Mouse (Mus musculus) ES-Bruce4 (cell line): ENCODE results near the gene Dusp14. TPM values are rescaled to one million over a fixed set of nuclear protein-coding genes. Genes with fewer than 3 reads are reported as not detected.

Experiments
- H3K27ac ChIP-seq: 2 replicates; pipeline ENCODE4 v1.5.1; 2012; ENCODE audit warnings: low read length, inconsistent platforms; ENCODE audit not compliant: insufficient read depth
- H3K27me3 ChIP-seq: 2 replicates; pipeline ENCODE4 v1.6.1; 2012; ENCODE audit warnings: mild to moderate bottlenecking, low read length, inconsistent platforms; ENCODE audit not compliant: control insufficient read depth, poor library complexity, insufficient read depth, severe bottlenecking
- H3K36me3 ChIP-seq: 2 replicates; pipeline ENCODE4 v1.6.1; 2012; ENCODE audit warnings: inconsistent platforms, mild to moderate bottlenecking, low read length, moderate library complexity; ENCODE audit not compliant: control insufficient read depth, poor library complexity, insufficient read depth, severe bottlenecking
- H3K4me1 ChIP-seq: one replicate; pipeline ENCODE4 v1.8.1; 2011; ENCODE audit warnings: low read length; ENCODE audit not compliant: control insufficient read depth, insufficient read depth
- H3K4me3 ChIP-seq: 2 replicates; pipeline ENCODE4 v1.5.1; 2011; ENCODE audit warnings: low read depth, mild to moderate bottlenecking, low read length
- H3K9ac ChIP-seq: 2 replicates; pipeline ENCODE4 v1.6.1; 2012; ENCODE audit warnings: low read depth, mild to moderate bottlenecking, inconsistent platforms; ENCODE audit not compliant: poor library complexity, severe bottlenecking
- H3K9me3 ChIP-seq: replicated peaks from 2 replicates; pipeline ENCODE4 v1.6.1; 2012; ENCODE audit warnings: mild to moderate bottlenecking, low read length, inconsistent platforms; ENCODE audit not compliant: control insufficient read depth, poor library complexity, insufficient read depth, severe bottlenecking
- CTCF ChIP-seq: IDR thresholded peaks from one replicate; pipeline ENCODE4 v1.8.1; 2011; ENCODE audit warnings: low read depth, low read length
- EP300 ChIP-seq: IDR thresholded peaks from 2 replicates; pipeline ENCODE4 v1.6.1; 2011; ENCODE audit warnings: low read depth, low read length; ENCODE audit not compliant: insufficient read depth
- POLR2A ChIP-seq: IDR thresholded peaks from one replicate; pipeline ENCODE4 v1.8.1; 2011; ENCODE audit warnings: low read length; ENCODE audit not compliant: insufficient read depth
- polyA plus RNA-seq: library from polyadenylated mRNA; stranded (reverse); fragments of >200 nt; gene quantifications from 2 replicates; pipeline ENCODE4 v1.2.4, GENCODE M21; 2011; ENCODE audit warnings: low read depth; ENCODE audit not compliant: missing spikeins, insufficient read depth, insufficient read length

Dusp14 gene
- polyA plus RNA-seq, 1 experiment = 26.0 TPM

- H3K9me3 ChIP-seq = no peaks in the 10 kb centered on the region
- H3K36me3 ChIP-seq = peaks cover 79% of the 10 kb centered on the region
- no peak overlapping the region for H3K27ac ChIP-seq
- H3K4me1 ChIP-seq = no peaks in the 10 kb centered on the region
- H3K9ac ChIP-seq = no peak overlapping the region
- TF ChIP-seq EP300 = no peak
- TF ChIP-seq CTCF = no peak
- TF ChIP-seq POLR2A = no peak
- H3K4me3 ChIP-seq = no peak overlapping the region
- no peaks in the 10 kb centered on the region for H3K27me3 ChIP-seq
These were observed 35.0 kb upstream of the Dusp14 start for GRCm38 (mm10) chr11:84104036-84104435.

DNA sequence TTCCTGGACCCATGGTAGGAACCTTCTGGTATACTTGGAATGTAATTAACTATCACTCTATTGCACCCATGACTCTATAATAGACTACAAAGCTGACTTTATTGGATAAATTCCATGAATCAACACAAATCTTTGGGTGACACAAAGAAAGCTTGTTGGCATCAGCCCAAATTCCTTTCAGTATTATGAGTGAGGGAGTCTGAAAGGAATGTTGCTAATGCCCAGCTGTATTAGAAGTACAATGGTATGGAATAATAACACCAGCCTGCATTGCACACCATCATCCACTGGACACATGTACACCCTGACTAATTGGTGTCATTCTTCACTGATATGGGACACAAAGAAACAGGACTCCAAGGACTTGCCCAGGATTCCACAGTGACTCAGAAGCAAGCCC lies 32.1 kb upstream of the Dusp14 start:
- no peak overlapping the region for H3K4me3 ChIP-seq
- no peak overlapping the region for H3K27ac ChIP-seq
- H3K9ac ChIP-seq = no peak overlapping the region
- TF ChIP-seq CTCF (no peak), POLR2A (no peak), EP300 (no peak)
- H3K4me1 ChIP-seq = no peaks in the 10 kb centered on the region
- H3K36me3 ChIP-seq = peaks cover 75% of the 10 kb centered on the region
- no peaks in the 10 kb centered on the region for H3K27me3 ChIP-seq
- H3K9me3 ChIP-seq = no peaks in the 10 kb centered on the region

DNA sequence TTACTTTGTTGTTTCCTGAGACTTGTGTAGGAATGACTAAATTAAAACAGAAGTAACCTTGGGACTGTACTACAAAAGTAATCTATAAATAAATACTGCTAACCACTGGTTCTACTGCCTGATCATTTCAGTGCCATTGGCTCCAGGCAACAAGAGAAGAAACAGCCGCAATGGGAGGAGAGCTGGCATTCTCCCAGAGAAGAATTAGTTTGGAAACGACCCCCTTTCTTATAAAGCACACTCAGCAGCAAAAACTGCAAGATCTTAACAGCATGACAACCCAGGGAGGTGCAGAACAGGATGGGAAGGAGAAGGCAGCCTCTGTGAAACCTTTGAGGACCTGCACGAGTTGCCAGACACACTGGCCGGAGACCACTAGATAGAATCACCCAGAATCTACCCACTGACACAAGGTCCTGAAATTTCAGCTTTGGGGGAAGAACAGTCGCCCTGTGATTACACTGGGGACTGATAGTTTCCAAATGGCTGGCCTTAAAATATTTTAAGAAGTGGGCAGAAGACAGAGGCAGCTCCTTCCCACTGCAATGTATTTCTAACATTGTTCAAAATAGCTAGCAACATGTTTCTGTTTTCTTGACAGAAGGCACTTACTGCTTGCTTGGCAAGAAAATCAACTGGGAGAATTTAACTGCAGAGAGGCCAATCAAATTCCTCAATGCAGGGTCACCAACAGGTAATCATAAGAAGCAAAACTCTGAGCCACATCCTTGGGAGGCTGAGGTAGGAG lies 28.4 kb upstream of the Dusp14 start:
- H3K4me3 ChIP-seq = no peak overlapping the region
- TF ChIP-seq POLR2A = no peak
- TF ChIP-seq EP300 = no peak
- no peak for TF ChIP-seq CTCF
- H3K27ac ChIP-seq = no peak overlapping the region
- peaks cover 65% of the 10 kb centered on the region for H3K36me3 ChIP-seq
- H3K9me3 ChIP-seq = no peaks in the 10 kb centered on the region
- no peak overlapping the region for H3K9ac ChIP-seq
- H3K27me3 ChIP-seq = no peaks in the 10 kb centered on the region
- H3K4me1 ChIP-seq = no peaks in the 10 kb centered on the region

GRCm38 (mm10) chr11:84095084-84095483 lies 26.0 kb upstream of the Dusp14 start:
- Histone ChIP-seq H3K27me3 (no peaks in the 10 kb centered on the region), H3K9me3 (no peaks in the 10 kb centered on the region), H3K9ac (no peak overlapping the region), H3K4me3 (no peak overlapping the region), H3K36me3 (peaks cover 71% of the 10 kb centered on the region), H3K4me1 (no peaks in the 10 kb centered on the region), H3K27ac (no peak overlapping the region)
- TF ChIP-seq CTCF (no peak), POLR2A (no peak), EP300 (no peak)

- Histone ChIP-seq H3K9me3 (no peaks in the 10 kb centered on the region), H3K4me3 (no peak overlapping the region), H3K9ac (no peak overlapping the region), H3K27me3 (no peaks in the 10 kb centered on the region), H3K4me1 (peaks cover 2% of the 10 kb centered on the region), H3K36me3 (peaks cover 70% of the 10 kb centered on the region), H3K27ac (no peak overlapping the region; the same call in 1 of the 2 replicates)
- no peak for TF ChIP-seq CTCF
These were observed 21.5 kb upstream of the Dusp14 start for GRCm38 (mm10) chr11:84090572-84090971.

DNA sequence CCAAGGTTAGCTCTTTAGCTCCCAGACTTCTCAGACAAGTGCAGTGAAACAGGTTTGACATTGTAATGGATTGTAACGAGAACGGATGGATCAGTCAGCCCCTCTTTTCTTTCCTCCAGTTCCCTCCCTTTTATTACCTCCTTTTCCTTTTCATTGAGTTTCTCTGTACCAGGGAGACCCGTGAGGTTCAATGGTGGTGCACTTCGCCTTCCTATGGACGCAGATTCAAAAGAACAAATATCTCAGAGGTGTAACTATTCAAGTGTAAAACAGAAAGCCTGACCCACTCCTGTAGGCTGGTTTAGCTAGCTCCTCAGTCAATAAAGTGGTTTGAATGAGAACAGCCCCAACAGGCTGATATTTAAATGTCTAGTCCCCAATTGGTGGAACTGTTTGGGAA lies 12.8 kb upstream of the Dusp14 start:
- H3K9me3 ChIP-seq = no peaks in the 10 kb centered on the region
- no peak overlapping the region for H3K9ac ChIP-seq
- no peaks in the 10 kb centered on the region for H3K4me1 ChIP-seq
- no peak overlapping the region for H3K4me3 ChIP-seq
- no peak for TF ChIP-seq POLR2A
- TF ChIP-seq EP300 = no peak
- TF ChIP-seq CTCF = no peak
- peak overlapping the region; percentile 86 for H3K27ac ChIP-seq
- no peaks in the 10 kb centered on the region for H3K27me3 ChIP-seq
- peaks cover 56% of the 10 kb centered on the region for H3K36me3 ChIP-seq
